Mouse (Mus musculus) fat pad, adult 2 months (tissue): ENCODE results near the gene Nanp.

Experiments
- DNase-seq: peaks from one replicate; pipeline ENCODE4 v3.0.0-alpha.2; 2011; ENCODE audit warnings: low read depth, low spot score; ENCODE audit errors: extremely low read depth

The Nanp gene

DNA sequence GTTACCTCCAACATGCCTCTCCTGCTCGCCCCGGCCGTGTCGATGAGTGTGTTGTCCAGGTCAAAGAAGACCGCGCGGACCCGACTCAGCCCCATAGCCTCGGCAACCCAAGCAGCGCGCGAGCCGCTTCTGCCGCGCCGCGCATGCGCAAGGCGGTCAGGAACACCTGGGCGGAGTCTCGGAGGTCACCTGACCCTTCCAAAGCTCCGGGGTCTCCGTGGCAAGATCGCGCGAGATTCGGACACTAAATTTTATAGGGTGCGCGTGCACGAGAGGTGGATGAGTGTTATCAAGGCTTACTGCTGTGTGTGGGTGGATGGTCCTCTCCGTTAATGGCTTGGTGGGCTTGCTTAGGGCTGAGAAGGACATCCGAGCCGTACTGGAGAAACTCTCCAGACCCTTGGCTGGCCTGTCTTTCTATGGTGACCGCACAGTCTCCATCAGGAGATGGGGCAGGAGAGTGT lies at the start of gene Nanp, which contains the start of gene Ninl:
Gene Nanp, minus strand, starts transcription at position 167 of the 464 bp plus-strand sequence.
Gene Ninl, minus strand, starts transcription at position 151 of the 464 bp plus-strand sequence.
- DNase-seq = peak; percentile 14

DNA sequence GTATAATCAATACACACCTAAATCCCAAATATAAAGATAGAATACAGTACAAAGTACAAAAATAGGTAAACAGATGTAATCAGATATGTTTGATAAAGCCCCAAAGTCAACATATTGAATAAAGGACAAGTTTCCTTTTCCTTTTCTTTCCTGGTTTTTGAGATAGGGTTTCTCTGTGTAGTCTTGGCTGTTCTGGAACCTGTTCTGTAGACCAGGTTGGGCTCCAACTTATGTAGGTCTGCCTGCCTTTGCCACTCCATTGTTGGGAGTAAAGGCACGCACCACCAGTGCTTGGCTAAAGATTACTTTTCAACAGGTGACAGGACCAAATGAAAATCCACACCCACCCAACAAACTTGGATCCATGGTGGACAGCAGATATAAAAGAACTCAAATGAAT lies 17.4 kb upstream of the Nanp start:
- no peak for DNase-seq

DNA sequence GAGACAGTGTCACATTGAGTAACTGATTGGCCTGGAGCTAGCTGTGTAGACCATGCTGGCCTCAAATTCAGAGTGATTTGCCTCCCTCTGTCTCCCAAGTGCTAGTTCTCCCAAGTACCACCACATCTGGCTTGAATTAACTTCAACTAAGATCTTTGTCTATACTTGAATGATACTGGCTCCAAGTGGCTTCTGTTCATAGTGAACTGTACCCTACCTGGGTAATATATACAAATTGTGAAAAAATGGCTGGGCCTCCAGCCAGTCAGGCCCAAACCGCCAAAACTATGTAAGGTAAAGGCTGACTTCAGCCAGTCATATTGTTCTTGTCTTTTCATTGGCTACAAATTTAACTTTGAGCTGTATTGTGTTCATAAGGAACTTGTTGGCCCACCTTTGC lies 1.2 kb upstream of the Nanp start:
- no peak for DNase-seq

DNA sequence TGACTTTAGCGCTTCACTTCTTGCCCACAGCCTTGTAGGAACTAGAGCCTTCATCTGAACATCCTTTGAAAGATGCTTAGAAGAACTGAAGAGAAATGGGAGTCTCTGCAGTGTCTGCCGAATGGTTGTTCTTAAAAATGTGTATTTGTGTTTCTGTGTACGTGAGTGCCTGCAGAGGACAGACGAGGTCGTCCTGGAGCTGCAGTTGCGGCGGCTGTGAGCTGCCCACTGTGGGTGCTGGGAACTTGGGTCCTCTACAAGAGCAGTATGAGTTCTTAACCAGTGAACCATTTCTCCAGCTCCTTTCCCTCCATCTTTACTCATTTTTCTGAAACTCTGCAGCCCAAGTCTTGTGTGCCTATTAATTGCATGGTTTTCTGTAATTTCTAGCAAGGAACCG lies 528 bp upstream of the Nanp start:
- DNase-seq = no peak

DNA sequence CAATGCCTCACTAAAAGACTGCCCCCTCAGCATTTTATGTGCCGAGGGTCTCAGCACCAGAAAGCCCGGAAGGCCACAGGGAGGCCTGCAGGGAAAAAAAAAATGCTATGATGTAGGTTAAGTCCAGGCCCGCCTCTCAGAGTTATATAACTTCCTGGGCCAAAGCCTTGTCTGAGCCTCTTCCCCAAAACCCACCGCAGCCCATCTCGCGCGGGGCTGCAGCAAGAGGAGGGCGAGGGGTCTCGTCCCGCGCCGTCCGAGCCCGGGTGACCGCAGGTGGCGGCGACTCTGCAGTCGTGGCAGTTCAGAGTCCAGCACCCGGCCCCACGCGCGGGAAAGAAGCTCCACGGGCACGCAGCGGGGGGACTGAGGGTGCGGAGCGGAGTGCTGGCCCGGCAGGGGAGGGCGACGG lies 381 bp downstream of the Nanp start:
- no peak for DNase-seq

DNA sequence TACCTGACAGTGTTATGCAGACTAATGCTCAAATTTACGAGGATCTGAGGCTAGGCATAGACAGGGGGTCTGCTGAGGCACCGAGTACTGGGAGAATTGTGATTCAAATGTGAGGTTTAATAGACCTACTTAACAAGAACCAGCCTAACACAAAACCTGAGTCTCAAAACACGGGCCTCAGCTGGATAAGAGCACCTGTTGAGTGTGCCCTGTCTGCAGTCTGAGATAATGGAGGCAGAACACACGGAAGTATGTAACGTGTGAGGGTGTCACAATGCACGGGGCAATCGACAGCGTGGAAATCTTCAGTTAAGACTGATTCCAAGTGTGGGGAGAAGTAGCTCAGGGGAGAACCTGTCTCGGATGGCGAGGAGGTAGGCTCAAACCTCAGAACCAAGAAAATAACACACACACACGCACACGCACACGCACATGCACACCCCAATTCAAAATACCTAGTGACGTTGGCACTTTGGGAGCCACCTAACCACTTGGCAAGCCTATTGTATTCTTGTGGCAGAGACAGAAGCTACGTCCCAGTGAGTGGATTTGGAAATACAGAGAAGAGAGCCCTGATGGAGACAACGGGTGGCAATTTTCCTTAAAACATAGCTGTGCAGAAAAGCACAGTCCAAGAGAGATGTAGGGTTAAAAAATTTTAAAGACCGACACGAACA lies 1.2 kb downstream of the Nanp start:
- no peak for DNase-seq

DNA sequence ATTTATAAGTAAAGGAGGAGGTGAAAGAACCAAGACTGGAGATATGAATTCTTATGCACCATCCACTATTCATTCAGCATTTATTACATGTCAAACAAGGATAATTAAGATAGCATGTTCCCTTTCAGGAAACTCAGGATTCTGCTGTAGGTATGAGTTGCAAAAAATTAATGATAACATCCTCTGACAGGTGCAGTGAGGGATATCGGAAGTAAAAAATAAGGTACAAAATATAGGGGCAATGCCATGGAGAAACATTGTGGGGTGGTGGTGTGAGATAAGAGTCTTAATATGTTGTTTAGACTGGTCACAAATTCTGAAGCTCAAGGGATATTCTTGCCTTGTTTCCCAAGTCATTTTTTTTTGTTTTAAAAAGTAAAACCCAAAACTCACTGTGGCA lies 1.9 kb downstream of the Nanp start:
- no peak for DNase-seq

DNA sequence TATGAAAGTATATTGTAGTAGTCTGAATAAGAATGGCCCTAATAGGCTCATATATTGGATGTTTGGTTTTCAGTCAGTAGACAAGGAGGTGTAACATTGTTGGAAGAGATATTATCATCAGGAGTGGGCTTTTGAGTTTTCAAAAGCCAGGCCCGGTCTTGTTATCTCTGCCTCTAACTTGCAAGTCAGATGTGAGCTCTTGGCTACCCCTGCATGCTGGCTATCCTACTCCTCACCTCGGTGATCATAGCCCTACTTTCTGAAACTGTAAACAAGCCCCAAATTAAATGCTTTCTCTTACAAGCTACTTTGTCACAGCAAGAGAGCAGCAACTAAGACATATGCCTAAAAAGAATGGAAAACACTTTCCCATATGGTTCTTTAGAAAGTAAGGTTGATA lies 2.5 kb downstream of the Nanp start:
- no peak for DNase-seq

DNA sequence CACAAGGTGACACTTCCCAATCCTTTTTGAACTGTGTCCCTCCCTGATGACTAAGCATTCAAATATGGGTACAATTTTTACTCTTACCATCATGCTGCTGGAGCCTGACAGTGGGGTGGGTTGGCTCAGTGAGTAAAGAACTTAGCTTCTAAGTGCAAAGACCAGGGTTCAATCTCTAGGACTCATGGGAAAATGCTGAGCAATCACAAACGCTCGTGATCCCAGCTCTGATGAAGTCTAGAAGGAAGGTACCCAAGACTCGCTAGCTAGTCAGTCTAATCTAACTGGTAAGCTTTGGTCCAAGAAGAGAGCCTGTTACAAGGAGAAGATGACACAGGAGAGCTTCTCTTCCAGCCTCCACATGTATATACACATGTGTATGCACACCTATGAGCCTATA lies 4.8 kb downstream of the Nanp start:
- DNase-seq = no peak

DNA sequence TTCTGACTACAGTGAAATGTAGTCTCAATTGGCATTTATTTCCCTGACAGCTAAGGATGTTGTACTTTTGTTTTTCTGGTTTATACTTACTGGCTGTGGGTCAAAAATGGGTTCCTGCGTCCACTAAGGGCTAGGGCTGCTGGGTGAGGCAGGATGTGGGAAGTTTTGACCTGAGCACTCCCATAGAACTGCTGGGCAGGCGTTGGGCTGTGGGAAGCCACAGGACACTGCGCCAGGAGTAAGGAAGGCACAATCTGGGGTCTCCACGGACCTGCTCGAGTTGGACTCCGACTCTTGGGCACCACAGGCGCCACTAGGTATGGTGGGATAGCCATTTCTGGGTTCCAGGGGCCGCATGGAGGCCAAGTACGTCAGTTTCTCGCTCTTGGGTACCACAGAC lies 18.0 kb downstream of the Nanp start:
- no peak for DNase-seq

DNA sequence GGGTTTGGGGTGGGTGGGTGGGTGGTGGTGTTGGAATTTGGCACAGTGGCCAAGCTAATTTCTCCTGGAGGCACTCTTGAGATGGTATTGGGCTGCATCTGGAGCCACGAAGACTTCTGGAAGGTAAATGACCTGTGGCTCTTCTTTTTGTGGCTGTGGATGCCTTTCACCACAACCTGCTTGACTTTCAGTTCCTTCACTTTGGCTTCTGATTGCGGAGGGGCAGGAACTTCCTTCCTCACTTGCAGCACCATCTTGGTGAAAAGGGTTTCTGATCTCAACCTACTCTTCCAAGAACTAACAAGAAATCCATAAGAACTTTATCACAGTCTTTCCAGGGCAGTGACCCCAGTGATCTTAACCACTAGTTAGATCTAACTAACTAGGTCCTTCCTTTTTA lies 23.9 kb downstream of the Nanp start:
- DNase-seq = no peak

DNA sequence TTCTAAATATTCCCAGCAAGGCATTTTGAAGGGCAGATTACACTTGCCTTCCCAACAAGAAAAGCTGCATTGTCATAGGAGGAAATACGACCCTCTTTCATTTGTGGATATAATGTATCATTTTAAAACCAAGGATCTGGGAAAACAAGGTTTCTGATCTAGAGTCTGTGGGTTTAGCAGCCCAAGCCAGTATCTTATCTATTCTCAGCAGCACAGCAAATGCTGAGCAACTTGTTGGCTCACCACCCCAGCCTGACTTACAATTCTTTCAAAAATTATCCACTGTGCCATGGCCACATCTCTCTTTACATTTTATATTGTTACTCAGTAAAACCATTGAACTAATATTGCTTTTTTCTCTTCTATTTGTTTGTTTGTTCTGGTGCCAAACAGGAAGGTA lies 27.9 kb downstream of the Nanp start:
- DNase-seq = no peak

DNA sequence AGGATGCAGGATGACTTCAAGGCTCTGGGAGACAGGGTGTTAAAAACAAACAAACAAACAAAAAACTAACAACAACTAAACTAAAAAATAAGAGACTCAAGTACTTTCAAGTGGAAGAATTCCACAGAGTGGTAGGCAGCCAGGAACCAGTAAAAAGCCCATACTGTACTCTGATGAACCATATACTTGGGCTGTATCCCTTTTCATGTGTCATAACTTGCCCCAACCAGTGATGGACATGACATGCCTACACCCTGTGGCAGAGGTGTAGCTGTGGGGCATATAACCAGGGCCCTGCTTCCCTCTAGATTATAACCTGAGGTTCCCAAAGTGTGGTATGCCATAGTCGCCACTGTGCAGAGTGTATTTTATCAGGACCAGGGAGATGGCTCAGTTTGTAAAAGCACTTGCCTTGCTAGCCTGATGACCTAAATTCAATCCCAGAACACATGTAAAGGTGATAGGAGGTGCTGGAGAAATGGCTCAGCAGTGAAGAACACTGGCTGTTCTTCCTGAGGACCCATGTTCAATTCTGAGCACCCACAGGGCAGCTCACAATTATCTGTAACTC lies 29.6 kb downstream of the Nanp start:
- no peak for DNase-seq

DNA sequence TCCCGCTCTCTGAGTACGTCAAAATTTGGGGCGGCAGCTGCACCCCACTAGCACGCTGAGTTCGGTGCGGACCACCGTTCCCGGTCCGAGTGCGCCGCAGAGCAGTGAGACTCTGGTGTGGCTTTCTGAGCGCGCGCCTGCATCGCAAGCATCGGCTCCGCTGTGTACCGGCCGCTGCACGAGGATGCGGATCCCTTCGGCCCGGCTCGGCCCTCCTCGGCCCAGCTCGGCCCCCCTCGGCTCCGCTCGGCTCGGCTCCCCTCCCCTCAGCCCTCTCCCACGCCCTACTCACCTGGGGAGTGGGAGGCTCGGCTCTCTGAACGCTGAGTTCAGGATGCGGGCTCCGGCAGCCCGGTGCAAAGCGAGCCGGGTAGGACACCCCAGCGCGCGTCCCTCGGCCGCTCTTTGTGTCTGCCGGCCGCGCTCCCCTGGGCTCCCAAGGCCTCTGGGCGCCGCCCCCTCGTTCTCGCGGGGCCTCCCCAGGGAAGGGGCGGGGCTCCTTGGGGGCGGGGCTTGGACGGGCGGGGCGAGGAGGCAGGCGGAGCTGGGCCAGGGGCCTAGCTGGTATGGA lies 30.2 kb downstream of the Nanp start:
- DNase-seq = no peak

DNA sequence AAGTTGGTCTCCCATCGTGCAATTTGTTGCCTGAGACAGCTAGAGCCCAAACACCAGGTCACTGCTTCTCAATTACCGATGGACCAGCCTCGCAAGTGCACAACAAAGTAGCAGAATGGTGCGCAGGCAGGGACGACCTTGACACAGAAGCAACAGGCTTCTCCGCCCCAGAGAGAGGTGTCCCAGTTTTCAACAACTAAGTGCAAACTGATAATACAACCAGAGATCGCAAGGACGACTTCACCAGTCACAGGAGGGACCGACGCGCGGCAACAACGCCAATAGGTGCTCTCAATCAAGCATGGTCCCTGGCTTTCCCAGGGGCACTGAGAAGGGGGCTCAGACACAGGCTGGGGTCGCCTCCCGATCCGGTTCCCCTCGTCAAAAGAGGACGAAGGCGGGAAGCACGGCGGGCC lies 30.7 kb downstream of the Nanp start:
- DNase-seq = no peak

DNA sequence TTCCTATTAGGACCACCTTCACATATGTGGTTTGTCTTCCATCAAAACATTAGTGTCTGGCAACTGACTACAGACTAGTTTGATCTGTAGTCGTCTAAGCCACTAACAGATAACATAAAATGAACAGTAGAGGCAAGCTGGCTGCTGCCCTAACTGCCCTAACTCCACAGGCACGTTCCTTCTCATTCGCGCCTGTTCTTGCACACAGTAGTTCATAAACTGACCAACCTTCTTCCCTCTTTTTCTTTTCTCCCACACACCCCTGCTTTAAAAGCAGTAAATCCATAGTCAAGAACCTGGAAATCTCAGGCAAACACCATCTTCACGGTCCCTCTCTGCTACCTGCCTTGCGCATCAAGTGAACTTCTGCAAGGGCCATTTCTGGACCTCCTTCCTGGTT lies 31.2 kb downstream of the Nanp start:
- no peak for DNase-seq

DNA sequence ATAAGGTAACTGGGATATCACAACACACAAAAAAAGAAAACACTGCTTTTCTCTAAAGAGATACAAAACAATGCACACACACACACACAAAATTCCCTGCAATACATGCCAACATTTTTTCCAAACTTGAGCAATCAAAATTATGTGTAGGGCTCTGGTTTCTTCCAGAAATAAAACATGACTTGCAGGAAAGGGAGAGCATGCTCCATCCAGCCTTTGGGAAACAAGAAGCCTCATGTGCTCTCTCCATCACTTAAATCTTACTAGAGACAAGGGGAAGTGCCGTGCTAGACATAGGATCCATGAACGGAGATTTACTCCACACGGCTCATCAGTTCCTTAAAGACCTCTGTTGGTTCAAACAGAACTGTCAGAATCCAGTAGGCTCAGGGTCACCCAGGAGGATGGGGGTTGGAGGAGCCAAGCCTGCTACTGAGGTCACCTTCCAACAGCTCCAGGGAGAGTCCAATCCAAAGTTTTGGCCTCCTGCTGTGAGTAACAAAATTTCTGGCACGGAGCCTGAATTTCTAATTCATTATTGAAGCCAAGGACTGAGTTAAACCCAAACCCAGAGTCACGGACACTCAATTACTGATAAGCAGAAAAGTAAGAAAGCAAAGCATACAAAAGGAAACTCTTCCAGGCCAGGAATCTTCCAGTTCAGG lies 32.8 kb downstream of the Nanp start:
- DNase-seq = no peak

DNA sequence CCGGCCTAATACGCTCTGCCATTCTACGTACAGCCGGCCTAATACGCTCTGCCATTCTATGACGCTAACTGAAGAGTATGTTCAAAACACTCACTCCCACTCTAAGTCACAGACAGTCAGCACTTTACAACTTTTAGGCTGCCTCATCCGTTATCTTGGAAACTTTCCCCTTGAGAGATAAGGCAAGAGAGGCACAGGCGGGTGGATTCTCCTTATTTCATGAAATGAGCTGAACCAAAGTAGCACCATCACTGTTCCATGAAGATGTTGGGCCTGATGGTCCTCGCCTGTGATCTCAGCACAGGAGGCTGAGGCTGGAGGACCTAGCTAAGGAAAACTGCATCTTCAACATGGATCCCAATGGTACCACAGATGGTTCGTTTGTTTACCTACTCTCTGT lies 34.8 kb downstream of the Nanp start:
- DNase-seq = no peak

DNA sequence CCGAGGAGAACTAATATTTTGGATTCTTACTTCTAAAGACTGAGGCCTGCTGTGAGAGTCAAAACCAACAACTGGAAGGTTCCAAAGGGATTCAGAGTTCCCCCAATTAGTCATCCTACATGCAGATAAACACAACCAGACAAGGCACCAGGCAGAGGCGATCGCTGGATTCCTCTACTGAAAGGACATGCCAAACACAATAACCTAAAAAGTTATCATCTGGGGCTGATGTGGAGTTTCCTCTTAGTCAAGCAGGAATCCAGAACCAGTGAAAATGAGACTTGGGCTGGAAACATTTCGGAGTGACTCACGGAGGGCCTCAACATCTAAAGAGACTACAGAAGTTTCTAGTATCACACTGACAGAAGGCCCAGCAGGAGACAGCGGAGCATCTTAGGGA lies 35.4 kb downstream of the Nanp start:
- no peak for DNase-seq

DNA sequence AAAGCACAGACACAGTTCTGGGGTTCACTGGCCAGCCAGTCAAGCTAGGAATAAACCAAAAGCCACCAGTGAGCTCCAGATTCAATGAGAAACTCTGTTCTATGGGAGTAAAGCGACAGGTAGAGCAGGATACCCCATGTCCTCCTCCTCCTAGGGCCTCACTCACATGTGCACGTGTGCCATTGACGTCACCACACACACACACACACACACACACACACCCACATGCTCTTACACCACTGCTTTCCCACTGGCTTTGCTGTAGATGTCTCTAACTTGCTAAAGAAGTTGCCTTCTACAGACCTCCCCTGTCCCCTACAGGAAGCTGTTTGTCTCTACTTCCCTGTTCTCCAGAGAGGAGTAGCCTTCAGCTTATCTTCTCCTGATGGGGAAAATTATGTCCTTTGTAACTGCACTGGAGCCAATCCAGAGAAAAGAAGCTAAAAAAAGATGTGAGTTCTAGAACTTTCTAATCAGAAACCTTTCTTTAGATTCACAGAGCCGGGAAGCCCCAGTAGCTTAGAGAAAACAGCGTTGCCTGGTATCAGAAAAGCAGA lies 37.5 kb downstream of the Nanp start:
- no peak for DNase-seq

DNA sequence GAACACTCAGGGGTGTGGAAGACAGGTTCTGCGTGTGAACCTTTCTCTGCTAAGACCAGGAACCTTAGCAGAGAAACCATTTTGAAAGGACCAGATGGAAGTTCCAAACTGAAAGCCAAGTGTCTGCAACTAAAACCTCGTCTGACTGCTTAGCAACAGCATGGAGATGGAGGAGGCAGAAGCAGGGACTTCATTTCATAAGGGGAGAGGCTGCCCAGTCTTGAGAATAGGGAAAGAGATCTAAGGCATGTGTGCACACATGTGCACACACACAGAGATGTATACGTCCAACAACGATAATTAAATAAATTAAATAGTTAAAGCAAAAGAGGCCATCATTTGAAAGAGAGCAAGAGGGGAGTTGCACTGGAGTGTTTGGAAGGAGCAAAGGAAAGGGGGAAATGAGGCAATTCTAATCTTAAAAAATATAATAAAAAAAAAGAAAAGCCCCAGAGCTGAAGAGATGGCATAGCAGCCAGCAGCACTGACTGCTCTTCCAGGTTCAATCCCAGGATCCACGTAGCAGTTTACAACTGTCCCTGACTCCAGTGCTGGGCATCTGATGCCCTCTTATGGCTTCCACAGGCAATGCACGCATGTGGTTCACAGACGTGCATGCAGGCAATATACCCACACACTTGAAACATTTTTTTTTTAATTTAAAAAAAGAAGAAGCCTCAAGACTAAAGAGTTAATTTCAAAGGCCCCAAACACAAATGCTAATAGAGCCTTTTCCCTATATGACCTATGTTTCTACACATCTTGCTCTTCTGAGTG lies 38.6 kb downstream of the Nanp start:
- DNase-seq = no peak
